Mouse (Mus musculus): ENCODE data around the gene Cxcl2. TPM values are rescaled to one million over a fixed set of nuclear protein-coding genes. Genes with fewer than 3 reads are reported as not detected.

Gene Cxcl2
- polyA plus RNA-seq, 1 experiment from 2014 or later, result not detected

DNA sequence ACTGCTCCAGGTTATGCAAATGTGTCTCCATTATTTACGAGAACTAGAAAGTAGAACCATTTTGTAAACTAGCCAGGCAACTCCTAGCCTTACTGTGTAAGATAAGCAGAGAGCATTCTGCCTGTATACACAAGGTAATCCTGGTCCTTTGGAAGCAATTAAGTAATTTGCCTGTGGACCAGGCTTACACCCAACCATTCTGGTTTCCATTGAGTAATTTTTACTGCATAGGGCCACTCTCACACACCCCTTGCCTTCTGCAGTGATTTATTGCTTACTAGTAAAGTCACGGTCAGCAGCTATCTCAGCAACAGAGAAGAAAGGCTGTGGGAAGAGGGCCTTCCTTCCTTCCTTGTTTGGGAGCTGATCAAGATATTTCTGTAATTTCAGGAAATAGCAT lies 33.0 kb downstream of the Cxcl2 start:
- peaks cover 15% of the 10 kb centered on the region; the same call in 1 of the 2 replicates for H3K36me3 ChIP-seq (ENCODE audit: control insufficient read depth, insufficient read depth, low read length)
- no peak overlapping the region for H3K4me2 ChIP-seq (replicated peaks; ENCODE audit: low read depth, low read length)
- H3K9me3 ChIP-seq (ENCODE audit: control insufficient read depth, low read depth, low read length), result no peaks in the 10 kb centered on the region
- no peak overlapping the region for H3K9ac ChIP-seq (replicated peaks; ENCODE audit: low read depth, low read length)
- 54% methylated on average over 2 of the region's 2 CpGs for WGBS
- no peak overlapping the region for H3K27ac ChIP-seq (ENCODE audit: low read length)
- no peak overlapping the region for H3K4me3 ChIP-seq (ENCODE audit: low read depth, low read length)
- ATAC-seq (ENCODE audit: insufficient number of reproducible peaks, insufficient read depth, low FRiP score, low read depth), result no peak
- H3K27me3 ChIP-seq (ENCODE audit: control insufficient read depth, insufficient read depth, low read length), result no peaks in the 10 kb centered on the region
- H3K4me1 ChIP-seq (ENCODE audit: control insufficient read depth, insufficient read depth, low read length), result no peaks in the 10 kb centered on the region

- no peaks in the 10 kb centered on the region for H3K4me1 ChIP-seq (ENCODE audit: control insufficient read depth, insufficient read depth, low read length)
- no peaks in the 10 kb centered on the region for H3K9me3 ChIP-seq (ENCODE audit: control insufficient read depth, low read depth, low read length)
- no peaks in the 10 kb centered on the region for H3K36me3 ChIP-seq (ENCODE audit: control insufficient read depth, insufficient read depth, low read length)
- no peak overlapping the region for H3K9ac ChIP-seq (replicated peaks; ENCODE audit: low read depth, low read length)
- H3K27me3 ChIP-seq (ENCODE audit: control insufficient read depth, insufficient read depth, low read length), result no peaks in the 10 kb centered on the region
- no peak overlapping the region for H3K27ac ChIP-seq (ENCODE audit: low read length)
- ATAC-seq (ENCODE audit: insufficient number of reproducible peaks, insufficient read depth, low FRiP score, low read depth), result no peak
- no peak overlapping the region for H3K4me2 ChIP-seq (replicated peaks; ENCODE audit: low read depth, low read length)
- WGBS, result 89% methylated on average over 2 of the region's 2 CpGs
- H3K4me3 ChIP-seq (ENCODE audit: low read depth, low read length), result no peak overlapping the region
Observed at GRCm38 (mm10) chr5:90945453-90945852, 41.8 kb downstream of the Cxcl2 start.

- no peaks in the 10 kb centered on the region for H3K9me3 ChIP-seq (ENCODE audit: control insufficient read depth, low read depth, low read length)
- no peak overlapping the region for H3K27ac ChIP-seq (ENCODE audit: low read length)
- H3K36me3 ChIP-seq (ENCODE audit: control insufficient read depth, insufficient read depth, low read length), result no peaks in the 10 kb centered on the region
- H3K27me3 ChIP-seq (ENCODE audit: control insufficient read depth, insufficient read depth, low read length), result no peaks in the 10 kb centered on the region
- no peak overlapping the region for H3K4me3 ChIP-seq (ENCODE audit: low read depth, low read length)
- 86% methylated on average over 15 of the region's 15 CpGs for WGBS
- H3K9ac ChIP-seq (replicated peaks; ENCODE audit: low read depth, low read length), result no peak overlapping the region
- H3K4me1 ChIP-seq (ENCODE audit: control insufficient read depth, insufficient read depth, low read length), result no peaks in the 10 kb centered on the region
- no peak overlapping the region for H3K4me2 ChIP-seq (replicated peaks; ENCODE audit: low read depth, low read length)
- no peak for ATAC-seq (ENCODE audit: insufficient number of reproducible peaks, insufficient read depth, low FRiP score, low read depth)
Observed at GRCm38 (mm10) chr5:90949499-90949898, 45.8 kb downstream of the Cxcl2 start.

GRCm38 (mm10) chr5:90951475-90951874 lies 47.8 kb downstream of the Cxcl2 start:
- Histone ChIP-seq H3K36me3 (ENCODE audit: control insufficient read depth, insufficient read depth, low read length) (no peaks in the 10 kb centered on the region), H3K4me3 (ENCODE audit: low read depth, low read length) (no peak overlapping the region), H3K27ac (ENCODE audit: low read length) (no peak overlapping the region), H3K9ac (replicated peaks; ENCODE audit: low read depth, low read length) (no peak overlapping the region), H3K9me3 (ENCODE audit: control insufficient read depth, low read depth, low read length) (no peaks in the 10 kb centered on the region), H3K4me2 (replicated peaks; ENCODE audit: low read depth, low read length) (no peak overlapping the region), H3K4me1 (ENCODE audit: control insufficient read depth, insufficient read depth, low read length) (no peaks in the 10 kb centered on the region), H3K27me3 (ENCODE audit: control insufficient read depth, insufficient read depth, low read length) (no peaks in the 10 kb centered on the region)
- 36% methylated on average over 2 of the region's 2 CpGs for WGBS
- ATAC-seq (ENCODE audit: insufficient number of reproducible peaks, insufficient read depth, low FRiP score, low read depth), result no peak

GRCm38 (mm10) chr5:90952731-90953481 lies 49.2 kb downstream of the Cxcl2 start:
- Histone ChIP-seq H3K4me3 (ENCODE audit: low read depth, low read length) (no peak overlapping the region), H3K27me3 (ENCODE audit: control insufficient read depth, insufficient read depth, low read length) (no peaks in the 10 kb centered on the region), H3K4me1 (ENCODE audit: control insufficient read depth, insufficient read depth, low read length) (no peaks in the 10 kb centered on the region), H3K4me2 (replicated peaks; ENCODE audit: low read depth, low read length) (no peak overlapping the region), H3K9me3 (ENCODE audit: control insufficient read depth, low read depth, low read length) (no peaks in the 10 kb centered on the region), H3K27ac (ENCODE audit: low read length) (no peak overlapping the region), H3K36me3 (ENCODE audit: control insufficient read depth, insufficient read depth, low read length) (no peaks in the 10 kb centered on the region), H3K9ac (replicated peaks; ENCODE audit: low read depth, low read length) (no peak overlapping the region)
- 78% methylated on average over 8 of the region's 8 CpGs for WGBS
- ATAC-seq (ENCODE audit: insufficient number of reproducible peaks, insufficient read depth, low FRiP score, low read depth), result no peak

Other genes with a start within 250 kb of the Cxcl2 start
- 0.20 and 0.53 TPM in 2 replicates for gene Cxcl5, start 144.5 kb upstream of the Cxcl2 start, polyA plus RNA-seq (2014; fragmentation: Nextera tagmentation; extraction: Ambion mirVana)
- 2.5 and 3.1 TPM in 2 replicates for gene Ppbp, start 135.4 kb upstream of the Cxcl2 start, polyA plus RNA-seq (2014; fragmentation: Nextera tagmentation; extraction: Ambion mirVana)
- 60.2 and 63.8 TPM in 2 replicates for gene Pf4, start 131.4 kb upstream of the Cxcl2 start, polyA plus RNA-seq (2014; fragmentation: Nextera tagmentation; extraction: Ambion mirVana)
- gene Cxcl3, start 117.8 kb upstream of the Cxcl2 start, polyA plus RNA-seq (2014; fragmentation: Nextera tagmentation; extraction: Ambion mirVana), result not detected in 2 replicates
- 3.6 and 5.0 TPM in 2 replicates for gene Cxcl15, start 109.3 kb upstream of the Cxcl2 start, polyA plus RNA-seq (2014; fragmentation: Nextera tagmentation; extraction: Ambion mirVana)
- 0.83 and 1.2 TPM in 2 replicates for gene Cxcl1, start 12.6 kb upstream of the Cxcl2 start, polyA plus RNA-seq (2014; fragmentation: Nextera tagmentation; extraction: Ambion mirVana)
- 56.4 and 58.9 TPM in 2 replicates for gene Mthfd2l, start 27.2 kb downstream of the Cxcl2 start, polyA plus RNA-seq (2014; fragmentation: Nextera tagmentation; extraction: Ambion mirVana)
- gene Epgn, start 123.6 kb downstream of the Cxcl2 start, polyA plus RNA-seq (2014; fragmentation: Nextera tagmentation; extraction: Ambion mirVana), result 0.43 TPM in 1 of 2 replicates, not detected in the other
- 0.15 and 0.17 TPM in 2 replicates for gene Ereg, start 170.8 kb downstream of the Cxcl2 start, polyA plus RNA-seq (2014; fragmentation: Nextera tagmentation; extraction: Ambion mirVana)
- 0.88 and 1.7 TPM in 2 replicates for gene Areg, start 235.7 kb downstream of the Cxcl2 start, polyA plus RNA-seq (2014; fragmentation: Nextera tagmentation; extraction: Ambion mirVana)

Measured in stomach, embryonic 14.5 days (tissue).